ENCODE assay signal across 27 mouse cellular contexts in the genomic region with DNA sequence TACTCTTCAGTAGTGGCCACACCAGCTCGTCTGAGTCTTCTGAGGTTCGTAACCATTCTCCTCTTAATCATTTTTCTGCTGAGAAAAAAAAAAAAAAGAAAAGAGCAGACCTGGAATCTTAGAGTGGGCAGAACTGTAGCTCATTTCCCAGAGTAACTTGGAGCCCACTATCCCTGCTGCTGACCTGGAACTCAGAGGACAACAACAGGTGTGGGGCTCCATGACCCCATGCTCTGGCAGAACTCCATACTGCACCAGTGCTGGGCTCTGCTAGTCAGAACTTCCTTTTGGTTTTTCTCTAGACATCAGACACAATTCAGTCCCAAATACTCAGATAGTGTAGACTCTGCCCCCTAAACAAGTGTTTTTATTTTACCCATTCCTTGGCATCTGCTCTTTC.
"Had no signal": no experiment of that assay in that cellular context is flagged by ENCODE, and none has a peak within 500 bp of the region (broad histone marks: within the 10 kb centered on the region; RNA-seq: fewer than 3 reads in every experiment).

No protein-coding gene starts in this region.

- H3K4me2 ChIP-seq: limb, embryonic 12.5 days; limb, embryonic 13.5 days; limb, embryonic 15.5 days; liver, embryonic 11.5 days; liver, embryonic 12.5 days; liver, embryonic 13.5 days; liver, embryonic 15.5 days; lung, embryonic 14.5 days; lung, embryonic 15.5 days; midbrain, embryonic 11.5 days; midbrain, embryonic 12.5 days; midbrain, embryonic 13.5 days; midbrain, embryonic 15.5 days had no signal

- DNase-seq: left cerebral cortex, postnatal 4 days; liver; liver, embryonic 13.5 days; liver, postnatal 0 days; lung, adult 18-20 months; lung, adult 2 months; lung, embryonic 14.5 days; lung, postnatal 10 days; lung, postnatal 14 days; lung, postnatal 36 days; lung, postnatal 4 days; midbrain, embryonic 14.5 days had no signal

- H3K27me3 ChIP-seq: limb, embryonic 12.5 days; limb, embryonic 13.5 days; limb, embryonic 15.5 days; liver, embryonic 12.5 days; liver, embryonic 13.5 days; liver, embryonic 15.5 days; lung, embryonic 15.5 days; midbrain, embryonic 12.5 days; midbrain, embryonic 13.5 days; midbrain, embryonic 15.5 days had no signal

- H3K36me3 ChIP-seq: limb, embryonic 10.5 days; limb, embryonic 12.5 days; limb, embryonic 13.5 days; limb, embryonic 15.5 days; liver, embryonic 12.5 days; liver, embryonic 13.5 days; liver, embryonic 15.5 days; lung, embryonic 15.5 days; midbrain, embryonic 10.5 days; midbrain, embryonic 12.5 days; midbrain, embryonic 13.5 days; midbrain, embryonic 15.5 days had no signal

- H3K4me3 ChIP-seq: left cerebral cortex, adult 2 months; limb, embryonic 10.5 days; limb, embryonic 12.5 days; limb, embryonic 13.5 days; limb, embryonic 15.5 days; liver, embryonic 12.5 days; liver, embryonic 13.5 days; liver, embryonic 15.5 days; lung, embryonic 15.5 days; megakaryocyte, embryonic 14.5 days; midbrain, embryonic 10.5 days; midbrain, embryonic 12.5 days; midbrain, embryonic 13.5 days; midbrain, embryonic 15.5 days had no signal
